Mouse (Mus musculus) urinary bladder, postnatal 14 days (tissue): ENCODE data around the gene Gm14403.
"Not testable (repeated sequence)": the region's sequence is repeated elsewhere in the genome, so short reads cannot be mapped to it uniquely, and the experiment has no call there.

Experiments
- DNase-seq: peaks from one replicate; pipeline ENCODE4 v3.0.0; 2021; ENCODE audit warnings: low spot score

Gene Gm14403

GRCm38 (mm10) chr2:177498067-177498466, at the start of gene Gm14403:
TSS of gene Gm14403 (plus strand) at chr2:177498215.
- not testable (repeated sequence) for DNase-seq

GRCm38 (mm10) chr2:177464676-177465075, 33.3 kb upstream of the Gm14403 start, which contains the start of gene Zfp970:
TSS of gene Zfp970 (plus strand) at chr2:177464733.
- DNase-seq = peak; percentile 9

GRCm38 (mm10) chr2:177468222-177468621, 29.8 kb upstream of the Gm14403 start:
- DNase-seq = not testable (repeated sequence)

- DNase-seq = not testable (repeated sequence)
Observed at GRCm38 (mm10) chr2:177472261-177472660, 25.8 kb upstream of the Gm14403 start.

GRCm38 (mm10) chr2:177481971-177482370, 16.0 kb upstream of the Gm14403 start:
- DNase-seq = not testable (repeated sequence)

GRCm38 (mm10) chr2:177483238-177483948, 14.6 kb upstream of the Gm14403 start:
- not testable (repeated sequence) for DNase-seq

- DNase-seq = not testable (repeated sequence)
Observed at GRCm38 (mm10) chr2:177499182-177499581, 1.2 kb downstream of the Gm14403 start.

GRCm38 (mm10) chr2:177505211-177505719, 7.2 kb downstream of the Gm14403 start:
- not testable (repeated sequence) for DNase-seq

GRCm38 (mm10) chr2:177511381-177511780, 13.4 kb downstream of the Gm14403 start:
- DNase-seq = not testable (repeated sequence)

- DNase-seq = not testable (repeated sequence)
Observed at GRCm38 (mm10) chr2:177511972-177512371, 14.0 kb downstream of the Gm14403 start.

- DNase-seq = not testable (repeated sequence)
Observed at GRCm38 (mm10) chr2:177513991-177514479, 16.0 kb downstream of the Gm14403 start.

GRCm38 (mm10) chr2:177517746-177518145, 19.7 kb downstream of the Gm14403 start:
- DNase-seq = not testable (repeated sequence)

GRCm38 (mm10) chr2:177518354-177518753, 20.3 kb downstream of the Gm14403 start:
- not testable (repeated sequence) for DNase-seq

- not testable (repeated sequence) for DNase-seq
Observed at GRCm38 (mm10) chr2:177518960-177519359, 20.9 kb downstream of the Gm14403 start.

- no peak for DNase-seq
Observed at GRCm38 (mm10) chr2:177520035-177520434, 22.0 kb downstream of the Gm14403 start.

GRCm38 (mm10) chr2:177523061-177523460, 25.0 kb downstream of the Gm14403 start:
- DNase-seq = no peak

GRCm38 (mm10) chr2:177523674-177524073, 25.7 kb downstream of the Gm14403 start:
- DNase-seq = not testable (repeated sequence)

- not testable (repeated sequence) for DNase-seq
Observed at GRCm38 (mm10) chr2:177524171-177524570, 26.2 kb downstream of the Gm14403 start.

GRCm38 (mm10) chr2:177535876-177536275, 37.9 kb downstream of the Gm14403 start:
- DNase-seq = no peak

- DNase-seq = not testable (repeated sequence)
Observed at GRCm38 (mm10) chr2:177537141-177537540, 39.1 kb downstream of the Gm14403 start.

GRCm38 (mm10) chr2:177537717-177538116, 39.7 kb downstream of the Gm14403 start:
- DNase-seq = not testable (repeated sequence)

- DNase-seq = not testable (repeated sequence)
Observed at GRCm38 (mm10) chr2:177555261-177555660, 57.2 kb downstream of the Gm14403 start.
